Mouse (Mus musculus) CD8-positive naive resting alpha-beta T cell, adult 2 months (primary cell): ENCODE data around the gene Atl2.

Experiments used
- DNase-seq, 2 experiments: peaks; one replicate each; pipeline ENCODE4 v3.0.0; 2022; ENCODE audit warnings: low read depth in 2 of 2, low spot score in 2 of 2

Atl2 gene

GRCm38 (mm10) chr17:79895911-79896423 is at the start of gene Atl2:
TSS of gene Atl2 (minus strand) at chr17:79896123.
- DNase-seq: peak; percentile 91 to 93

GRCm38 (mm10) chr17:79944851-79945250 is 48.9 kb upstream of the Atl2 start:
- no peak for DNase-seq

DNA sequence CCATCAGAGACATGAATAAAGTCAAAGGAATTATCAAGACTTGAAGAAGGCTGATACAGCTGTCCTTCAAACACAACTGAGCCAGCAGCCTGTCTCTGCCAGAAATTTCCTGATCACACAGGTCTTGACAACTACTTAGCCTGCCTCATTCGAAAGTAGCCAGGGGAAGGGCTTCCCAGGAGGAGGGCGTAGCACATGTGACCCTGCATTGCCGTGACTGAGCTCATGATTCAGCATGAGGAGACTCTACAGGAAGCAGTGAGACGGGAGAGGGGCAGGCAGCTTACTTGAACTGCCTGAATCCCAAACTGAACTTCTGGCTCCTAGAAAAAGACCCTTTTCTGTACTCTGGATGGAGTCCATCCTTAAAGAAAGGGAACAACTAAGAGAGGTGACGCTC is 46.5 kb upstream of the Atl2 start:
- DNase-seq: no peak

DNA sequence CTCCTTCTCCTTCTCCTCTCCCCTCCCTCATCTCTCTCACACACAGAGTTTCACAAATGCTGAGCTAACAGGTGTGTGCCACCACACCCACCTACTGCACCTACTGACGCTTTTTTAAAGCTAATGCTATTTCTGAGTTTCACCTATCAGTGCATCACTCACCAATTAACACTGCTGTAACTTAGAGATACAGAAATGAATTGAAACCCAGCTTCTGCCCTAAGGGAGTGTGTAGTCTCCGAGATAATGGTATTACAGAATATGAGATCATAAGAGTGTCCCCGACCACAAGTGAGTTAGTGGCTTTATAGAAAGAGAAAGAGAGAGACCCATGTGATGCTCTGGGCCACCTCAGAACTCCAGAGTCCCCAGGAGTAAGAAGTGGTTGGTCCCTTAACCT is 43.2 kb upstream of the Atl2 start:
- no peak for DNase-seq

DNA sequence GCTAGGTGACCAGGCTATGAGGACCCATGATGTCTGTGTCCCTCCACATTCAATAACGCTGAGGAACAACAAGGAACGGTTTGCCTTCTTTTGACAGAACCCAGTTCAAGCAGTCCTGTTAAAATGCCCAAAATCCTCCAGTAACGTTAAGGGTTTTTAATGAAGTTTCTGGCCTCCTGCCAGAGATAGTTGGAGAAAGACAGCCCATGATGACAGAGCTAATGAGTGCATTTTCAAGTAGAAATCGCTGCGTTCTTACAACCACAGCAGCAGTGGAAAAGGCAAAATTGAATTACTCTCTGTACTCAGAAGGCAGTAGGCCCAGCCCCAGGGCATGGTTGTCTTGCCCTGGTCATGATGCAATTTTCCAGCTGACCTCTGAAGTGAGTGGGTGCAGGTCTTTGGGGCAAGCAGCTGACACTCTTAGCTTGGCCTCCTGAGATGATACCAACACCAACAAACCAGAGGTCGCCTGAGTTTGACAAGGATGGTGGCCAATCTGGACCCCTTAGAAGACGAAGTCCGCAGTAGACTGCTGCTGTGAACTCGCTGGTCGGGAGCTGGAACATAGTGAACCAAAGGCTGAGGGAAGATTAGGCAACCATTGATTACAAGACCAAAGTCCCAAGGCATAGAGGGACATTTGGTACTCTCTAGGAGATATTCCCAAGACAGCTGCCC is 42.1 kb upstream of the Atl2 start:
- no peak for DNase-seq

DNA sequence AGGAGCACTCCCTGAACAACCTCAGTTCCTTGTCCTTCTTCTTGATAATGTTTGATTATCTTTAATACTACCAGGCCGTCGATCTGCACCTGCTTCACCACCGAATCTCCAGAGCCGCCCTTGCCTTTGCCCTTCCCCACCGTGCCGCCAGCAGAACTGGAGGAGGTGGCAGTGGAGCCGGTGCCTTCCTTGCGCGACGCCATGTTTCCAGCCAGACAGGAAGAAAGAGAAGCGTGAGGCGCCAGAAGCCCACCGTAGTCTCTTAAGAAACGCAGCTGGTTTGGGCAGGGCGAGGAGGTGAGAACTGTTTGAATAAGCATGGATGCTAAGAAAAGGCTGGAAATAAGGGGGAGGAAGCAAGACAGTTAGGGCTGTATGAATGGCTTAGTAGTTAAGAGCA is 38.4 kb upstream of the Atl2 start:
- no peak for DNase-seq

- no peak for DNase-seq
Measured at GRCm38 (mm10) chr17:79932676-79933278, 36.9 kb upstream of the Atl2 start.

DNA sequence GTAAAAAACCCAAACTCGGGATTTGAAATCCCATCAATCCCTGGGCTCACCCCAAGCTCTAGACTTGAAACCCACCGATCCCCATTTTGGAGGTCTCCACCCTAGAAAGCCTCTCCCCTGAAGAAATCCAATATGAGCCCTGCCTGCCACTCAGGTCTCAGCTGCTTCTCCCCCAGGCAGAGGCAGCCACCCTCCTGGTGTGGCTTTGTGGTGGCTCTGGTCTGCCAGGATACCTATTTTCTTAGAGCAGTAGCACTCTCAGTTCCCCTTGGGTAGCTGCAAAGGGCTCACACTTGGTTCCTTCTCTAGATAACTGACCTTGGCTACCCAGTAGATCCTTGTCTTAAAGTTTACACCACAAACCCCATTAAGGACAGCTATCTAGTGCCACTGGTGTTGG is 31.2 kb upstream of the Atl2 start:
- no peak for DNase-seq

- DNase-seq: no peak
Measured at GRCm38 (mm10) chr17:79926486-79926885, 30.6 kb upstream of the Atl2 start.

DNA sequence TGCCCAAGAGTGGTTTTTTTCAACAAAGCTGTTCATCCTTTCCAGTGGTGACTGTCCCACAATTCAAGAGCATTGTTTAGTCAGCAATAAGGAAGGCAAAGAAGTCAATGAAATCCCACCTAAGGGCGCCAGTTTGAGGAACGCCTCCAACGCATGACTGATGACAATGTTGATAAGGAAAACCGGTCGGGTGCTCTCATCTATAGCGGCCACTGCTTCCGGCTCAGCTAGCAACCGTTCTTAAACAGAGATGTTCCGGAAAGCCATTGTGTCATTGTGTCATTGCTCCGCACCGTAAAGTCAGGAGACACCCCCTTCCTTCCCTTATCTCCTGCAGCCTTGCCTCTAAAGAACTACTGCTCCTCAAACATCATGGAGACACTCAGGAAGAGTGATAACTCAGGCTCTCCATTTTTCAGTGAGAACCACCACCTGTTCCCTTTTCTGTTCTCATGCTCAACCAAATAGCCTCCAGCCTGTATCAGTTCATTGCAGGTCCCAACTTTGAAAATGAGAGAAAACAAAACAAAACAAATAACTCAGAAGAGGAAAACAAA is 30.0 kb upstream of the Atl2 start:
- DNase-seq: no peak

- DNase-seq: no peak
Measured at GRCm38 (mm10) chr17:79920355-79920754, 24.4 kb upstream of the Atl2 start.

- no peak for DNase-seq
Measured at GRCm38 (mm10) chr17:79919566-79920350, 23.8 kb upstream of the Atl2 start.

DNA sequence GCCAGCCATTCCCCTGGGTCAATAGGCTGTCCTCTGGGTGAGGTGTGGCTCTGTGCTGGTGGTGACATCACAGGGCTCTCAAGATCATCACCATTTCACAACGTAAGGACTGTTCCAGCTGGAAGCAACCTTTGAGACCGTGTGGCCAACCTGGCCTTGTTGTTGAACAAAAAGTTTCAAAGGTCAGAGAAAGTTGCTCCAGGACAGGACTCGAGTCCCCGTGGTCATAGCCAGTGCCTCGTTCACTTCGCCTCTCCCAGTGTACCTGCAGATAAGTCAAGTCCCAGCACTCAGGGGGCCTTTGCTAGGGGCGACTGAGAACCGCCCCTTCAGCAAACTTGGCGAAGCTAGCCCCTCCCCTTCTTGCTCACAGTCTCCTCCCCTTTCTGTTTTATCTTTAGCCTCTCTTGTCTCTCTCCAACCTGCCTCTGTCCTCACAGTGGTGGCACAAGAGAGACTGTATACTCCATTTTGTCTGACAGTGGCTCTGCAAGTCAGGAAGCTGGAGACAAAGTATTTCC is 22.6 kb upstream of the Atl2 start:
- DNase-seq: no peak

DNA sequence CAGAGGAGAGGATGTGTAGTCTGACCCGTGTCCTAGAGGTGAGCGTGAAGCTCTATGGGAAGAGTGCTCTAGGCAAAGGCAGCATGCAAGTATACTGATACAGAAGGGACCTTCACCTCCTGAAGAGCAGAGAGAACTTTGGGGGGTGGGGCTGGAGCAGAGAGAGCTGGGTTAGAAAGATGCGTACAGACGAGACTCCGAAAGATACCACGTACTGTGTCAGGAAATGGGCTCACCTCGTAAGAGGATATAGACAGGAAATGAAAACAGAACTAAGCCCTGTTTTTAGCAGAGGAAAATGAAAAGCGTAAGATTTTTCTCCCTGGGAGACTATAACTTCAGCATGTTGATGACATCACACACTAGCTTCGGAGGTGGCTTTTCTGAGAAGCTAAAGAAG is 21.1 kb upstream of the Atl2 start:
- no peak for DNase-seq

DNA sequence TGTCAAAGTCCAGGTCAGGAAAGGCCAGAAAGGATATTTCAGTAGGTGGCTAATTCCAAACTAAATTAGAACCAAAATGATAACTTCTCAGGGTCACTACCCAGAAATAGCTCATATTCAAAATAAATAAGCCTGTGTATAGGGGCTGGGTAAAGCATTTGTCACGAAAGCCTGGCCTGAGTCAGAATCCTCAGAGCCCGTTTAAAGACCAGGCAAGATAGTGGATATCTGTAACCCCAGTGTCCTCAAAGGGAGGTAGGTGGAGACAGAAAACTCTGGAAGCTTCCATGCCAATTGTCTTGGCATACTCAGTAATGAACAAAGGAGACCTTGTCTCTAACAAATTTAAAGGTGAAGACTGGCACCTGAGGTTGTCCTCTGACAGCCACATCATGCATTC is 16.3 kb upstream of the Atl2 start:
- DNase-seq: no peak

DNA sequence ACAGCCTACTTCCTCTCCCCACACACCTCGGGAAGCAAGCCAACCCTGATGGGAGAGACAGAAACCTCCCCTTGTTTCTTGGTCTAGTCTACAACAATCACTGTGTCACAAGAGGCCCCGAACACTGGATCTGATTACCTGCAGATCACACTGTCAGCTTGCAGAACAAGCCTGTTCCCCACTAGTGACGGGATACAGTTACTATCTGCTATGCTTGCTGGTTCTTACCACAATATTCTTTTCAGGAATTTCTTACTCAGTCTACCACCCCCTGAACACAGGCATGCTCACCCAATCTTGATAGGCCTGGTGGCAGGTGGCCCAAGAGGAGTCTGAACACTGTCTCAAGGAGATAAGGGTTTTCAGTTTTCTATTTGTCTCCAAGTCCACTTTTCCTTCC is 15.8 kb upstream of the Atl2 start:
- DNase-seq: no peak

- DNase-seq: no peak
Measured at GRCm38 (mm10) chr17:79909571-79909970, 13.6 kb upstream of the Atl2 start.

DNA sequence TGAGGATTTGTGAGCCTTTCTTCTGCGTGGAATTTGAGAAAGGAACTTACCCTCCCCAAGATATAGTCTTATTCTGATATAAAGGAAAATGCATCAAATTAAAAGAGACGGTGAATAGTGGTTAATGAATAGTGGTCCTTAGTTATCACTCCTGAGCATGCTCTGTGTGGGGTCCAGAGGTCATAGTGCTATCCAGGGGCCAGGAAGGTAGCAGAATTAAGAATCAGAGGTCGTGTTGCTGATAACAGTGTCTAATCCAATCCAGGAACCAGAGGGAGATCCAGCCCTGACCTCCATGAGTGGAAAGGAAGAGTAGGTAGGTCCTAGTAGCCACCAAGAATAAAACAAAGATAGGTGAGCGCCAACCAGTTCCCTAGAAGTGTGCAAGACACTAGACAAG is 11.8 kb upstream of the Atl2 start:
- no peak for DNase-seq

DNA sequence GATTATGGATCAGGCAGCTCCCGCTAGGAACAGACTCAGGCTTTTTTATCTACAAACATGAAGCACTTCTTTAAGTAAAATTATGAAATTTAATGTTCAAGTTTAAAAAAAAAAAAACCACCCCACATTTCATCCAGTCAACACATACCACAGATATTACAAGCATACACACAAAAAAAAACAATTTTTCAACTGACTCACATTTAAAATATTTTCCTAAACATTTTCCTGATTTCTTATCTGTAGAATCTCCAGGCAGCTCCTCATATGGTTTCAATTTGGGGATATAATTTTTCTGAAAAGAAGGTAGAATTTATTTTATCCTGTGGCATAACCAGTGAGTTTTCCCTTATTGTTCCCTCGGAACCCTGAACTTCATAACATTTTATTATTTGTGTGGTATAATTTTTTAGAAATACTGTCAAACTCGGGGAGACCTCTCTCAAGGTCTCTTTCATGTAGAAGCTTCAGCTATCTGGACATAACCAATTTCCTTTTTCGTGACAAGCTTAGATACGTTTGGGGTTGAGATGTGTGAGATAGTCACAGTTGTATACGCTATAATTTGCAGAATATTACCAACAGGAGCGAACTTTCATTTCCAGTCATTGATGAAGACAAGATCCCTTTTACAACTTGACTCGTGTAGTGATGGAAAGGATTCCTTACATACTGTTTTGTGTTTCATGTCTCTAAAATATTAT is 11.0 kb upstream of the Atl2 start:
- DNase-seq: no peak

GRCm38 (mm10) chr17:79904593-79904992 is 8.7 kb upstream of the Atl2 start:
- DNase-seq: no peak

- no peak for DNase-seq
Measured at GRCm38 (mm10) chr17:79901207-79901606, 5.3 kb upstream of the Atl2 start.
